Mouse (Mus musculus) Patski (cell line): ENCODE measurements around the gene Hils1. TPM values are rescaled to one million over a fixed set of nuclear protein-coding genes. Genes with fewer than 3 reads are reported as not detected.
"Not testable (repeated sequence)": the region's sequence is repeated elsewhere in the genome, so short reads cannot be mapped to it uniquely, and the experiment has no call there.

Source experiments
- ATAC-seq: fragments of 100-300 bp; one replicate; pipeline ENCODE4 v1.8.0; 2021
- CTCF ChIA-PET: fragments of 350-600 bp; sonication (Branson Sonifier 250); formaldehyde crosslinking; loops from one replicate; lab custom pipeline; 2022; ENCODE audit warnings: inconsistent platforms; lab: Charles Lee
- POLR2A ChIA-PET: fragments of 350-600 bp; sonication (Branson Sonifier 250); formaldehyde crosslinking; loops from one replicate; lab custom pipeline; 2022; ENCODE audit warnings: antibody characterized with exemption, inconsistent platforms; lab: Charles Lee
- DNase-seq: peaks from one replicate; pipeline ENCODE4 v3.0.0-alpha.2; 2011; ENCODE audit warnings: low read depth, low spot score
- H3K27me3 ChIP-seq: fragments of 371-371 bp; one replicate; pipeline ENCODE4 v1.5.1; 2021
- CTCF ChIP-seq: fragments of 100-300 bp; IDR thresholded peaks from one replicate; pipeline ENCODE4 v1.5.1; 2021
- in situ Hi-C: fragments of 300-500 bp; cut with MboI; formaldehyde crosslinking; loops from 3 replicates; pipeline ENCODE4 v1.11.1; 2018; ENCODE audit warnings: low pct_unique_long_range_greater_than_20kb, mixed read lengths
- polyA plus RNA-seq: library from polyadenylated mRNA; unstranded; gene quantifications from one replicate; pipeline ENCODE4 v1.2.3, GENCODE M21; 2021

The Hils1 gene
- polyA plus RNA-seq, 1 experiment from 2014 or later = not detected

- CTCF ChIA-PET = interaction anchor here (0.7 to 1.2 kb wide), 3 partner anchors 16 to 40 kb away, joined by 3 to 4 read pairs (median 4); partner anchors contain the start of gene Ppp1r9b
- DNase-seq (no peak), ATAC-seq (no peak)
- no peak for TF ChIP-seq CTCF
- in situ Hi-C loops = no loop called here
- H3K27me3 ChIP-seq = no peaks in the 10 kb centered on the region
- POLR2A ChIA-PET = interaction anchor here (1.3 kb wide), 1 partner anchor 35 kb away, joined by 4 read pairs; no protein-coding TSS in a partner anchor
Measured at GRCm38 (mm10) chr11:95006525-95007219, 39.3 kb downstream of the Hils1 start.

GRCm38 (mm10) chr11:95007418-95007817, 40.0 kb downstream of the Hils1 start:
- no peak for TF ChIP-seq CTCF
- ChIA-PET POLR2A (interaction anchor here (0.6 to 2.3 kb wide), 4 partner anchors 8 to 79 kb away, joined by 3 to 13 read pairs (median 4); no protein-coding TSS in a partner anchor), CTCF (interaction anchor here (1.0 kb wide), 1 partner anchor 17 kb away, joined by 4 read pairs; the partner anchor contains the start of gene Ppp1r9b)
- no peak for DNase-seq
- in situ Hi-C loops = no loop called here
- no peaks in the 10 kb centered on the region for H3K27me3 ChIP-seq
- ATAC-seq = no peak

- TF ChIP-seq CTCF = no peak
- CTCF ChIA-PET = interaction anchor here (1.5 kb wide), 1 partner anchor 21 kb away, joined by 3 read pairs; no protein-coding TSS in a partner anchor
- peak; percentile 55 for ATAC-seq
- DNase-seq = no peak
- POLR2A ChIA-PET = interaction anchor here (0.6 to 2.3 kb wide), 6 partner anchors 9 to 47 kb away, joined by 3 to 13 read pairs (median 4); partner anchors contain the start of gene Pdk2
- H3K27me3 ChIP-seq = no peaks in the 10 kb centered on the region
- in situ Hi-C loops = no loop called here
Measured at GRCm38 (mm10) chr11:95008661-95009628, 41.6 kb downstream of the Hils1 start.

- POLR2A ChIA-PET = interaction anchor here (1.2 to 2.3 kb wide), 3 partner anchors 17 to 32 kb away, joined by 4 to 13 read pairs (median 4); partner anchors contain the start of gene Pdk2
- no peak for DNase-seq
- in situ Hi-C loops = no loop called here
Measured at GRCm38 (mm10) chr11:95009629-95010014, 42.2 kb downstream of the Hils1 start, which contains the start of gene Samd14. TSS of gene Samd14 (plus strand) at chr11:95009879.

DNA sequence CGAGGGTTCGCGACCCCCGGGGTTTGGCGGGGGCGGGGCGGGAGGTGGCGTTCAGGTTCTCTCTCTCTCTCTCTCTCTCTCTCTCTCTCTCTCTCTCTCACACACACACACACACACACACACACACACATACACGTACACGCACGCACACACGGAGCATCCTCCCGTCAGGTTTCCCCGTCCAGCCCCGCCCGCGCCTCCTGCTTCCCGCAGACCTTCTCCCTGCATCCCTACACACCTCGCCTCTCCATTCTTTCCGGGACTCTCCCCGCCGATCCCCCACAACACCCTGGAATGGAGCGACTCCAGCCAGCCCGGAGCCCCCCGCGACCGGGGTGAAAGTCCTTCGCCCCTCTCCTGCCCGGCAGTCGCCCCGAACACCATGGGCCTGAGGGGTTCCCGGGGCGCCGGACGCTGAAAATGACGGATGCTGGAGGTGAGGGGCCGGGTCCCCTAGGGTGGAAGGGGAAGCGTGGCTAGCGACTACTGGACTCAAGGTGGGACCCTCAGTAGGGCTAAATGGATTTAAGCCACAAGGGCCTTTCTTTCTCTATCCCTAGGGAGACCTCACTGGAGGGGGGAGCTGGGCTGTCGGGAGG, 42.8 kb downstream of the Hils1 start:
- CTCF ChIA-PET = interaction anchor here (1.8 kb wide), 1 partner anchor 21 kb away, joined by 4 read pairs; no protein-coding TSS in a partner anchor
- no peak for ATAC-seq
- TF ChIP-seq CTCF = no peak
- no peaks in the 10 kb centered on the region for H3K27me3 ChIP-seq
- no peak for DNase-seq
- POLR2A ChIA-PET = interaction anchor here (0.8 to 1.2 kb wide), 3 partner anchors 17 to 29 kb away, joined by 3 to 4 read pairs (median 4); no protein-coding TSS in a partner anchor
- in situ Hi-C loops = no loop called here

More at GRCm38 (mm10) chr11:95009629-95010014, 42.2 kb downstream of the Hils1 start, which contains the start of gene Samd14:
- no peak for TF ChIP-seq CTCF
- peak; percentile 44 for ATAC-seq
- H3K27me3 ChIP-seq = no peaks in the 10 kb centered on the region
- CTCF ChIA-PET = interaction anchor here (1.5 kb wide), 1 partner anchor 20 kb away, joined by 3 read pairs; no protein-coding TSS in a partner anchor

DNA sequence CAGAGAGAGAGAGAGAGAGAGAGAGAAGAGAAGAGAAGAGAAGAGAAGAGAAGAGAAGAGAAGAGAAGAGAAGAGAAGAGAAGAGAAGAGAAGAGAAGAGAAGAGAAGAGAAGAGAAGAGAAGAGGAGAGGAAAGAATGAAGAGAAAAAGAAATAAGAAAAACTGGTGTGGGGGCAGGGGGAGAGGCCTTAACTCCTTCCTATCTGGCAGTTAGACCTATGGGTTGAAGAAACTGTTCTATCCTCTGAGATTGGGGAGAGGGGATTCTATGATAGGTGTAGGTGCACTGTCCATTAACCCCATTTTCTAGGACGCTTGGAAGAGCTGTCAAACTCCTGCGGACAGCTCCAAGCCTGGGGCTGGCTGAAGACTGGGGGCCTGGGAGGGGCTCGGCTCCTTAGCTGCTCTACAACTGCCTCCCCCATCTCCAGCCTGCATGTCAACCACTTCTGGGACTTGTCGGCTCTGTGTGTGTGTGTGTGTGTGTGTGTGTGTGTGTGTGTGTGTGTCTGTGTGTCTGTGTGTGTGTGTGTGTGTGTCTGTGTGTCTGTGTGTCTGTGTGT, 43.5 kb downstream of the Hils1 start:
- CTCF ChIA-PET = interaction anchor here (0.8 to 1.8 kb wide), 3 partner anchors 11 to 22 kb away, joined by 3 to 4 read pairs (median 4); no protein-coding TSS in a partner anchor
- in situ Hi-C loops, ATAC-seq, H3K27me3 ChIP-seq, DNase-seq: not testable (repeated sequence)
- POLR2A ChIA-PET = interaction anchor here (0.7 to 2.3 kb wide), 5 partner anchors 13 to 68 kb away, joined by 3 to 9 read pairs (median 4); no protein-coding TSS in a partner anchor

DNA sequence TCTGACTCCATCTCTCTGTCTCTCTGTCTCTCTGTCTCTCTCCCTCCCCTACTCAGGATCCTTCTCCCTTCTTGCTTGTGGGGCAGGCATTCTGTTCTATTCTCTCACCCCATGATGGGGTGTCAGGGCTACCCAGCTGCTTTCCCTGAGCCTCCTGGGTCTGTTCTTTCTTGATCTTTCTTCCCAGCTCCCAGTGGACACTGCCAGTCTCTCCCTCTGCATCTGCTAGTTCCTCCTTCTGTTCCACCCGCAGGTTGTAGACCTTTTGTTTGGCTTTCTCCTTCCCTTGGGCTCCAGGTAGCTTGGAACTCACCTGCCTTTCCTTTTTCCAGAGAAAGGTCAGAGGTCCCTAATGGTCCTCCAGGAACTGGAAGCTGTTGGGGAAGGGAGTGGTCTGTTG, 44.0 kb downstream of the Hils1 start:
- DNase-seq (no peak), ATAC-seq (no peak)
- ChIA-PET POLR2A (interaction anchor here (0.7 to 2.3 kb wide), 4 partner anchors 13 to 67 kb away, joined by 3 to 9 read pairs (median 6); no protein-coding TSS in a partner anchor), CTCF (interaction anchor here (0.8 to 1.8 kb wide), 4 partner anchors 10 to 72 kb away, joined by 3 to 4 read pairs (median 4); no protein-coding TSS in a partner anchor)
- no peaks in the 10 kb centered on the region for H3K27me3 ChIP-seq
- TF ChIP-seq CTCF = no peak
- in situ Hi-C loops = no loop called here

DNA sequence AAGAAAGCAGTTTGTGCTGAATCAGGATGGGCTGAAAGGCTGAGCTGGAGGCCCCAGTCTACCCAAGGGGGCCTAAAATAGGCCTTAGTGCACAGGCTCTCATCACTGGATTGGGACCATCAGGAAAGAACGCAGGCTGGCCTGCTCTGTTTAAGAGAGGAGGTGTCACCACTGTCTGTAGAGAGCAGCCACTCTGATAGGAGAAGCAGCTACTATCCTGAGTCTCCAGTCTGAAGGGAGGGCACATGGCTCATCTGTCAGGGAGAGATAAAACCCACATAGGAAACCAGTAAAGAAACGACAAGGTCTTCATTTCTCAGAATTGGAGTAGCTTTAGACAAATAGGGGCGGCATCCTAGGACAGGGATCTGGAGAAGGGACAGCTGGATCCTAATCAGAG, 44.7 kb downstream of the Hils1 start:
- no peak for ATAC-seq
- in situ Hi-C loops = no loop called here
- H3K27me3 ChIP-seq = no peaks in the 10 kb centered on the region
- ChIA-PET POLR2A (interaction anchor here (1.5 to 2.3 kb wide), 2 partner anchors 12 to 15 kb away, joined by 3 to 9 read pairs; no protein-coding TSS in a partner anchor), CTCF (interaction anchor here (1.0 to 1.8 kb wide), 5 partner anchors 11 to 73 kb away, joined by 3 to 4 read pairs (median 3); partner anchors contain the start of gene Pdk2)
- no peak for TF ChIP-seq CTCF
- DNase-seq = no peak

DNA sequence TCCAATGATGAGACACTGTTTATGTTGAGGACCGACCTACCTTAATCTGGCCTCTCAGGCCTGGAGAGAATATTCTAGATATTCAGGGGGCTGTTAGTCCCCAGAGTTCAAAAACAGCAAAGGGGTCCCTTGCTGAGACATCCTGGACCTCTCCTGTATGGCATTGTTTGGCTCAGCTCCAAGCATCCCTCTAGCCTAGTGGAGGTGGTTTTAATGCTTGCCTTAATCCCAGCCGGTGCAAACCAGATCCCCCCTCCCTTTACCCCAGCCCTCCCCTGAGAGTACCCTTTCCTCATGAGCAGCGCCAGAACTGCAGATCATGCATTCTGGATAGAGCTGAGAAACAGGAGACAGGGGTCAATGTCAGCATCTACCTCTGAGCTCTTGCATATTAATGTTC, 45.1 kb downstream of the Hils1 start:
- in situ Hi-C loops = no loop called here
- POLR2A ChIA-PET = interaction anchor here (1.5 to 2.3 kb wide), 2 partner anchors 12 to 15 kb away, joined by 3 to 9 read pairs; no protein-coding TSS in a partner anchor
- DNase-seq = no peak
- no peaks in the 10 kb centered on the region for H3K27me3 ChIP-seq
- ATAC-seq = no peak
- CTCF ChIA-PET = interaction anchor here (1.0 to 1.5 kb wide), 3 partner anchors 11 to 73 kb away, joined by 3 to 4 read pairs (median 3); partner anchors contain the start of gene Pdk2
- no peak for TF ChIP-seq CTCF
